Mouse (Mus musculus) embryonic facial prominence, embryonic 13.5 days (tissue): ENCODE results near the gene 5730522E02Rik. TPM values are rescaled to one million over a fixed set of nuclear protein-coding genes. Genes with fewer than 3 reads are reported as not detected.
A peak's percentile ranks its signal among the peaks of the same experiment; 100 is the strongest.

Experiments
- ATAC-seq: fragments of 200-750 bp; cut with Nextera tagmentation; 2 replicates; pipeline ENCODE4 v1.8.0; 2017; ENCODE audit warnings: low read depth; ENCODE audit not compliant: insufficient number of reproducible peaks, insufficient read depth, low FRiP score, low TSS enrichment
- H3K27ac ChIP-seq: fragments of 300-500 bp; sonication (generic); 2 replicates; pipeline ENCODE4 v1.5.1; 2015; ENCODE audit warnings: moderate library complexity, mild to moderate bottlenecking, inconsistent platforms
- H3K27me3 ChIP-seq: fragments of 300-500 bp; sonication (generic); 2 replicates; pipeline ENCODE4 v1.6.1; 2015; ENCODE audit warnings: mild to moderate bottlenecking, inconsistent platforms
- H3K36me3 ChIP-seq: fragments of 300-500 bp; sonication (generic); 2 replicates; pipeline ENCODE4 v1.6.1; 2015; ENCODE audit warnings: mild to moderate bottlenecking, inconsistent platforms
- H3K4me1 ChIP-seq: fragments of 300-500 bp; sonication (generic); 2 replicates; pipeline ENCODE4 v1.6.1; 2015; ENCODE audit warnings: inconsistent platforms
- H3K4me2 ChIP-seq: fragments of 300-500 bp; sonication (generic); 2 replicates; pipeline ENCODE4 v1.6.1; 2015; ENCODE audit warnings: moderate library complexity, mild to moderate bottlenecking, inconsistent platforms
- H3K4me3 ChIP-seq: fragments of 300-500 bp; sonication (generic); 2 replicates; pipeline ENCODE4 v1.5.1; 2015; ENCODE audit warnings: mild to moderate bottlenecking, inconsistent platforms
- H3K9ac ChIP-seq: fragments of 300-500 bp; sonication (generic); 2 replicates; pipeline ENCODE4 v1.6.1; 2015; ENCODE audit warnings: mild to moderate bottlenecking, inconsistent platforms
- H3K9me3 ChIP-seq: fragments of 300-500 bp; sonication (generic); 2 replicates; pipeline ENCODE4 v1.6.1; 2016; ENCODE audit warnings: inconsistent platforms
- WGBS: fragments of 180-500 bp; shearing (Covaris S2); methylation state at CpG from one replicate; pipeline ENCODE4 v1.1.7; 2015; ENCODE audit warnings: mixed read lengths; 5-methylcytosine and 5-hydroxymethylcytosine counted together
- polyA plus RNA-seq: library from polyadenylated mRNA; unstranded; fragments of >200 nt; fragmentation: Nextera tagmentation; extraction: Ambion mirVana; gene quantifications from 2 replicates; pipeline ENCODE4 v1.2.1, GENCODE M21; 2015

Gene 5730522E02Rik
- polyA plus RNA-seq, 1 experiment from 2014 or later = 7.8 TPM

DNA sequence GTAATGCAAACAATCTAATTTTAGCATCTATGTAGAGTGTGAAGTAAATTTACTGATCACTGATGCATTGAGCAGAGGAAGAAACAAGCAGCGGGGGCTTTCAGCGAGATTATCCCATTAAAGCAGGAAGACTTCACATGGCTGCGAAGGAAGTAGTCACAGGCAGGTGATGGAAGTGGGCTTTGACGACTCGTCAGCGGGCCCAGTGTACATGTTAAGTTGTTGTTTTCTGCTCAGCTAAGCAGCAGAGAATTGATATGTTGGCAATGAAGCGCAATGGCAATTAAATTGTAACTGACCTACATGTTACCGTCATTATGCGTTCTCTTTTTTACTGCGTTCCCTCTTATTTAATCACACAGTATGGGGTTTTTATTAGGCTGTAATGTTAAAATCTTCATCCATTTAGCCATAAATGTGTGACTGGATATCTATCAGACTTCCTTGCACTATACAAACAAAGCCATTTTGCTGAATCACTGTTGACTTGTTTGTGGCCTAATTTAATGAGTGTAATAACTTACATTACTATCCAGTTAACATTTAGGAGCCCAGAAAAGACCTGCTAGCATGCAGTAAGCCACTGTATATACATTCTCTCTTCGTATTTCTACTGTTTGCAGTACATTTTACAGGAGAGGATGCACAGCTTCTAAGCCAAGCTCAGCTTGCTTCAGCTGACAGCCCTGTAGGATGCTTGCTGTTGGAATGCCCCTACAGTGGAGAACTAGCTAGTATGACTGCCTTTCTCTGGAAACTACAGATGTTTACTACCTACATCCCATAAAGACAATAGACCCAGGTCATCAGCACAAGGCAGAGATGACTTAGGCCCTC is 506.0 kb downstream of the 5730522E02Rik start:
- Histone ChIP-seq H3K4me1 (no peaks in the 10 kb centered on the region), H3K27ac (no peak overlapping the region), H3K9ac (no peak overlapping the region), H3K4me2 (no peak overlapping the region), H3K27me3 (no peaks in the 10 kb centered on the region), H3K9me3 (no peaks in the 10 kb centered on the region), H3K36me3 (no peaks in the 10 kb centered on the region), H3K4me3 (no peak overlapping the region)
- whole genome bisulfite sequencing = 79% methylated on average over 11 of the region's 11 CpGs
- ATAC-seq = no peak

DNA sequence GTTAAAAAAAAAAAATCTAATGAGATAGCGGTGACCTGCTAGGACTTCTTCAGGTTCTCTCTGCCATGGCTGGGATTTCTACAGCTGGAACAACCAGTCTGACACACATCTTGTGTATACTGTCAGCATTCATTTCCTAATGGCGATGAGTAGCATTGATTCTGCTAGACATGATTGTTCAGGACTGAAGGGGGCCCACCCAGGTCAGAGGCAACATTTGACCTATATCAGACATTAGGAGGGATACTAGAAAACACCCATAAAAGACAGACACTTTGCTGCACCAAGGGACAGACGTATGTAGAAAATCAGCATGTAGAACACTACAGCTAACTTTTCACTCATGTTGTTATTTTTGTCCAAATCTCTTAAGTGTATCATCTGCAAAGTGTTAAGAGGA is 507.8 kb downstream of the 5730522E02Rik start:
- H3K4me2 ChIP-seq = no peak overlapping the region
- ATAC-seq = no peak
- no peak overlapping the region for H3K4me3 ChIP-seq
- H3K27ac ChIP-seq = no peak overlapping the region
- H3K36me3 ChIP-seq = no peaks in the 10 kb centered on the region
- 85% methylated on average over 3 of the region's 3 CpGs for WGBS
- no peak overlapping the region for H3K9ac ChIP-seq
- no peaks in the 10 kb centered on the region for H3K27me3 ChIP-seq
- no peaks in the 10 kb centered on the region for H3K9me3 ChIP-seq
- H3K4me1 ChIP-seq = peaks cover under 1% of the 10 kb centered on the region; the same call in 1 of the 2 replicates

DNA sequence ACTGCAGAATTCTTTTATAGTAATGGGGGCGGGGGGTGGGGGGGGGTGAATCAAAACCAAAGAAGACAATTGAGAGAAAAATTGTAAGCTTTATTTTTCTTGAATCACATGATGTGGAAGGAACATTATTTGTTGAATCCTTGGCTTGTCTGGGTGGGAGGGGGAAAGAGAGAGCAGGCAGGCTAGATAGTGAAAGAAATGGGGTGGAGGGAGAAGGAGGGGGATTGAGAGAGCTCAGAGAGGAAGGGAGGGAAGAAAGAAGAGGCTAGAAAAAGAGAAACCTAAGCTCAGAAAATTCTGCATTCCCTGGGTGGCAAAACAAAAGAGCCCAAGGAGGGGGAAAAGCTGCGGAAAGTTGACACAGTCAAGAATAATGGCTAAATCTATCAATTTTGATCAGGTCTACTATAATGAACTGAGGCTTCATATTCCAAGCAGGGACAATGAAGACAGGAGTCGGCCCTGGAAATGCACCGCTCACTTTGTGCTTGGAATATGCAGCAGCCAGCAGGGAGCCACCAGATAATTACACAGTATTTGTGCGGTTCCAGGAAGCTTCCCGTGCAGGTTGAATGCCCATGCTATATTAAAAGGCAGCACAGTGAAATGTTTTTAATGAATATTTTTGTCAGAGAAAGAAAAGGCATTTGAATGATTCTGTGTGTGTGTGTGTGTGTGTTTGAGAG is 512.9 kb downstream of the 5730522E02Rik start:
- H3K4me2 ChIP-seq = no peak overlapping the region
- no peaks in the 10 kb centered on the region for H3K36me3 ChIP-seq
- no peak overlapping the region for H3K4me3 ChIP-seq
- H3K9me3 ChIP-seq = no peaks in the 10 kb centered on the region
- ATAC-seq = no peak
- H3K27ac ChIP-seq = no peak overlapping the region
- H3K4me1 ChIP-seq = peaks cover 7% of the 10 kb centered on the region; the same call in 1 of the 2 replicates
- 0 out of 2 replicates have a peak overlapping the region, but pooled peaks have one; percentile 36 for H3K9ac ChIP-seq
- H3K27me3 ChIP-seq = no peaks in the 10 kb centered on the region
- WGBS = 31% methylated on average over 6 of the region's 6 CpGs

DNA sequence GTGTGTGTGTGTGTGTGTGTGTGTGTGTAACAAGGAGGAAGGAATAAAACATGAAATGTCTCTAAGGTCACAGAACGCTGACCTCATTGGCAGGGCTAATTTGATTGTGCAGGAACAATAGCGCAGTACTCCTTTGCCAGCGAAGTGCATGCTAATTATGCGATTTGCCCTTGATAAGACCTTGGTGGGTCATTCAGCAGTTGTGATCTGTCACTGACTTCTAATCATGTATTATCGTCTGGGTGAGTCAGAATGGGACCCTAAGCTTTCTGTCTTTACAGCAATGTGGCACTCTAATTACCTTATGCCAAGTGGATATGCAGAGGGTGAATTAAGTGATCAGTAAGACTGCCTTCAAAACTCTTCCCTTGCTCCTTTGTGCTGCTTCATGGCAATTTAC is 514.4 kb downstream of the 5730522E02Rik start:
- Histone ChIP-seq H3K27me3 (no peaks in the 10 kb centered on the region), H3K9me3 (no peaks in the 10 kb centered on the region), H3K36me3 (no peaks in the 10 kb centered on the region), H3K4me1 (peaks cover 7% of the 10 kb centered on the region; the same call in 1 of the 2 replicates), H3K27ac (no peak overlapping the region), H3K4me3 (no peak overlapping the region), H3K9ac (no peak overlapping the region), H3K4me2 (no peak overlapping the region)
- ATAC-seq = no peak
- 65% methylated on average over 5 of the region's 5 CpGs for WGBS

DNA sequence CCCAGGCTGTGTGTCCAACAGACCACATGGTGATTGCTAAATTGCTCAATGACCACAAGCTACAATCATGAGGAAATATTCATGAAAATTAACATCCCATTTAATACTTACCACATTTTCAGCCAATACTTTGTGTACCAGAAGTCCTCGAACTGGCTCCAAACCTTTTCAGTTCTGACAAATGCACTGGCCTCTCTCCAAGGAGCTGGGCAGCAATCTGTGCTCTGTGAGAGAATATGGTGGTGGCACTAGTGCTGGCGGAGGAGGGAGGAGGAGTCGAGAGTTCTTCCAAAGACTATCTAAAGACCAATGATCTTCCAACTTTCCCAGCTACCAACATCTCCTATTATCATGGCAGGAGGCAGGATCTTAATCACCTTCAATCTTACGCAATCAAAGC is 525.8 kb downstream of the 5730522E02Rik start:
- 0 out of 2 replicates have a peak, but pooled peaks cover 3% of the 10 kb centered on the region for H3K4me1 ChIP-seq
- H3K4me3 ChIP-seq = no peak overlapping the region
- H3K36me3 ChIP-seq = no peaks in the 10 kb centered on the region
- ATAC-seq = no peak
- no peaks in the 10 kb centered on the region for H3K27me3 ChIP-seq
- no peak overlapping the region for H3K4me2 ChIP-seq
- H3K9ac ChIP-seq = no peak overlapping the region
- no peak overlapping the region for H3K27ac ChIP-seq
- H3K9me3 ChIP-seq = no peaks in the 10 kb centered on the region
- whole genome bisulfite sequencing = 84% methylated on average over 4 of the region's 4 CpGs

DNA sequence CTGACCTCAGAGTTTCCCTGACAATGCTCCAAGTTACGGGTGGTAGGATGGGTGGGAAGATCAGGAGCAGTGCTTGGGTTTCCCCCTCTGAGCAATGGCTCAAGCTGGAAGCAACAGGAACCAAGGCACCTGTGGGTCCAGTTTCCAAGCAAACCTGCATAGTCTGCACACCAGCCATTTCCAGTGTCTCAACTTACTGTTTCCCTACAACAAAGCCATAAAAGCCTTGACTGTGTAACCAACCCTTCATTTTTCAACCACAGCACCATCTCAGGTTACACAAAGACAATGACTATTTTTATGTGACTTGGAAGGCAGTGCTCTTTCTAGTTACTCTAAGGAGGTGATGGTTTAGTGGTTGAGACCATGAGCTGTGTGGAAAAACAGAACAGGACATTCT is 530.7 kb downstream of the 5730522E02Rik start:
- Histone ChIP-seq H3K9ac (no peak overlapping the region), H3K36me3 (no peaks in the 10 kb centered on the region), H3K27me3 (no peaks in the 10 kb centered on the region), H3K4me3 (no peak overlapping the region), H3K4me2 (no peak overlapping the region), H3K27ac (no peak overlapping the region), H3K4me1 (0 out of 2 replicates have a peak, but pooled peaks cover 4% of the 10 kb centered on the region), H3K9me3 (no peaks in the 10 kb centered on the region)
- no peak for ATAC-seq
- WGBS = 80% methylated on average over 1 of the region's 1 CpGs

DNA sequence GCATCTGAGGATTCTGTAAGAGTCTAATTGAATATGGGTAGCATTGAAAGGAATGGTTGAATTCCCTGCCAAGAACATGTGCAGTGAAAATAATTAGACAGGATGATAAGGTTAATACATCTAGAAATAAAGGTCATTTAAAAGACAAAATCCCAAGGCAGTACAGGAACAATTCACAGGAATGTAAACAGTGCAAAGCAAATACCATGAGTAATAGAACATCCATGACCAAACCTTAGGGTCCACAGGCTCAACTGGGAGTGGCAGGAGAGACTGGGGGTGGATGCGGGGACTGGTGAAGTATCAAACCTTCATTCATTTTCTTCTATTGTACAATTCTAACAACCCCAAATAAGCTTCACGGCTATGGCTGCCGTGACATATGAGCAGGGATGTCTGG is 536.4 kb downstream of the 5730522E02Rik start:
- Histone ChIP-seq H3K4me2 (no peak overlapping the region), H3K36me3 (no peaks in the 10 kb centered on the region), H3K9me3 (no peaks in the 10 kb centered on the region), H3K4me3 (no peak overlapping the region), H3K27me3 (no peaks in the 10 kb centered on the region), H3K4me1 (no peaks in the 10 kb centered on the region), H3K27ac (no peak overlapping the region), H3K9ac (no peak overlapping the region)
- WGBS = 93% methylated on average over 3 of the region's 3 CpGs
- no peak for ATAC-seq

DNA sequence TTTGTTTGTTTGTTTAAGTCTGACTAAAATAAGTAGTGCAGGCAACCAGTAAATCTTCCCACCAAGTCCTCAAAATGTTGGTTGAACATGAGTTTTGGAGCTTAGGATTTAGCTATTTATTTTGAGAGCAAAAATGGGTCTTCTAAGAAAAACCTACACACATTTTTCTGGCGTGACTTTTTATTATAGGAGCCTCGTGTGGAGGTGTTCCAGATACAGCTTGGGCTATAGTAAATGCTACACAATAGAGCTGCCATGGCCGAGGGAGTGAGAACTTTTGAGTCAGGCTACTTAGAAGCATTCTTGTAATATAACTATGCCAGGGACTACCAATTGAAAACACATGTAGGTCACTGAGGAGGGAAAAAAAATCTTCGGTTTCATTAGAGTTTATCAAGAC is 540.5 kb downstream of the 5730522E02Rik start:
- Histone ChIP-seq H3K4me1 (no peaks in the 10 kb centered on the region), H3K27me3 (no peaks in the 10 kb centered on the region), H3K4me2 (no peak overlapping the region), H3K4me3 (no peak overlapping the region), H3K9me3 (no peaks in the 10 kb centered on the region), H3K27ac (no peak overlapping the region), H3K9ac (no peak overlapping the region), H3K36me3 (no peaks in the 10 kb centered on the region)
- 26% methylated on average over 4 of the region's 4 CpGs for WGBS
- ATAC-seq = no peak

DNA sequence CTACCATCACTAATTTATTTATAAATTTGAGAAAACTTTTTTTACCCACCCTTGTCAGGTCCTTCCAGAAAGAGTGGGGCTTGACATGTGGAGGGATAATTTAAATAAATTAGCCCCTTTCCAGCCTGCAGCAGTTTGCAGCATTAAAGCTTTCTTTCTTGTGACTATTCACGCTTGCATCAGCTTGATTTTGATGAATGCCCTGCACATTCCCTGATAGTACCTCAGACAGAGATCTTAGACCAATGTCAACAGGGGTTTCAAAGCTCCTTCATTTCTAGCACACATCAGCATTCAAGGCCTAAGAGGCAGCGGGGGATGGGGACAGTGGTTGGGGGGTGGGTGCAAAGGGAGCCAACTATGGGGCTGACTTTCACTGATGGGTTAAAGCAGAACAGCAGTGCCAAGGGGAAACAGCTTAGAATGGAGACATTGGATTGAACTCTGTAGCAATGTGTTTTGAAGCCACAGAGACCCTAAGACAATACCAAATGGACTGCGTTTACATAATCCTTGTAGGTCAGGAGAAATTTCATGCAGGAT is 545.9 kb downstream of the 5730522E02Rik start:
- H3K27ac ChIP-seq = no peak overlapping the region
- H3K36me3 ChIP-seq = no peaks in the 10 kb centered on the region
- H3K4me3 ChIP-seq = no peak overlapping the region
- H3K4me1 ChIP-seq = no peaks in the 10 kb centered on the region
- H3K27me3 ChIP-seq = no peaks in the 10 kb centered on the region
- H3K4me2 ChIP-seq = no peak overlapping the region
- no peaks in the 10 kb centered on the region for H3K9me3 ChIP-seq
- no peak for ATAC-seq
- H3K9ac ChIP-seq = no peak overlapping the region
- WGBS = 69% methylated on average over 3 of the region's 3 CpGs

DNA sequence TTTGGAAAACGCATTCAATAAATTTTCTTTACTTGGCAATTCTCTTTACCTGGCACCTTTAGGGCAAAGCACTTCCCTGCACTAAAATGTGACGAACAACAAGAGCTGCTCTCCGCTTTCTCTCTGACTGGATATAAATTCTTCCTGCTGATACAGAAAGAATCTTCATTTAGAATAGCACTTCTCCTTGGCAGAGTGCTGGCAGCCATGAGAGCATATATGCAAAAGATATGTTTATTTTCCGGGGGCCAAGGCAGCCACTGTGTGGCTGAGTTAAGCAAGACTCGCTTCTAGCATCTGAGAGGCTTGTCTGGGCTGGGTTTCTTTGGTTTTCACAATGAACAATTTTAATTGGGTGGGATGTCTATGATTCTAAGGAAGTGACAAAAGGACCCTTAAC is 564.3 kb downstream of the 5730522E02Rik start:
- H3K9me3 ChIP-seq = no peaks in the 10 kb centered on the region
- no peaks in the 10 kb centered on the region for H3K36me3 ChIP-seq
- H3K4me1 ChIP-seq = peaks cover 23% of the 10 kb centered on the region
- H3K4me3 ChIP-seq = no peak overlapping the region
- H3K9ac ChIP-seq = no peak overlapping the region
- H3K27me3 ChIP-seq = no peaks in the 10 kb centered on the region
- H3K4me2 ChIP-seq = no peak overlapping the region
- ATAC-seq = no peak
- 67% methylated on average over 5 of the region's 5 CpGs for WGBS
- H3K27ac ChIP-seq = no peak overlapping the region; the same call in 1 of the 2 replicates

DNA sequence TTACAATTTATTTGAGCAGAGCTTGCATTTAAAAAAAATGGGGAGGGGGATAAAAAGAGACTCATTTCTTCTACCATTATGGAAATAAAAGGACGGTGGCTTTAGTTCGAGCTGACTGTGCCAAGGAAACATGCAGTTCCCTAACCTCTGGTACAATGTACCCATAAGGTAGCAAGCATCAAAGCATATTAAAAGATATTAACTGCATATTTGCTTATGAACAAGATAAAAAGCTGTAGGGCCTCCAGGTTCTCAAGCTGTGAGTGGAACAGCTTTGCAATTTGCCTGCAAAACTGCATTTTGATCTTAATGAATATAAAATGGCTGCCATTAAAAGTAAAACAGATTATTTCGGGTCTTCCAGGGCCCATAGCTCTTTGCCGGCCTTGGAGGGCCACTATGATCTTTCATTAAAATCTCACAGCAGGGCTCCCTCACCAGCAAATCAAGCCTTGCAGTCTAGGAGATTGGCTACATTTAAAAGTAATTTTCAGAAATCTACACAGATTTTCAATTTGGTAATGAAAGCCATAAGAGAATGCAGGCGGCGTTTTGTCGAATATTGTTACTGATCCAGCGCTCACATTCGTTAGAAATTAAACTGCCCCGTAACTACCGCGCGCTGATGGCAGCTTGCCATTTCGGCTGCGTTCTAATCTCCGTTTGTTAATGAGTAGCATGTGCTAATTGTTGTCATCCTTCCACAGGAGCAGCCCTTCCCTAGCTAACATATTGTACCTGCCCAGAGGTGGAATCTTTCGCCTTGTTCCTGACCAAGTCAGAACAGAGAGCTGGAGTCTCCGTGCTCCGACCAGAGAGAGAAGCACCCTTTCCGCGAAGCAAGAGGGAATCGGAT is 565.6 kb downstream of the 5730522E02Rik start:
- Histone ChIP-seq H3K9me3 (no peaks in the 10 kb centered on the region), H3K4me2 (peak overlapping the region; percentile 57), H3K27ac (peak overlapping the region; percentile 7; the same call in 1 of the 2 replicates), H3K27me3 (no peaks in the 10 kb centered on the region), H3K9ac (0 out of 2 replicates have a peak overlapping the region, but pooled peaks have one; percentile 27), H3K4me1 (peaks cover 23% of the 10 kb centered on the region), H3K4me3 (peak overlapping the region; percentile 32), H3K36me3 (no peaks in the 10 kb centered on the region)
- ATAC-seq = no peak
- WGBS = 30% methylated on average over 22 of the region's 22 CpGs
